Comparison of ENCODE assay signal across 10 mouse cellular contexts in the genomic region with DNA sequence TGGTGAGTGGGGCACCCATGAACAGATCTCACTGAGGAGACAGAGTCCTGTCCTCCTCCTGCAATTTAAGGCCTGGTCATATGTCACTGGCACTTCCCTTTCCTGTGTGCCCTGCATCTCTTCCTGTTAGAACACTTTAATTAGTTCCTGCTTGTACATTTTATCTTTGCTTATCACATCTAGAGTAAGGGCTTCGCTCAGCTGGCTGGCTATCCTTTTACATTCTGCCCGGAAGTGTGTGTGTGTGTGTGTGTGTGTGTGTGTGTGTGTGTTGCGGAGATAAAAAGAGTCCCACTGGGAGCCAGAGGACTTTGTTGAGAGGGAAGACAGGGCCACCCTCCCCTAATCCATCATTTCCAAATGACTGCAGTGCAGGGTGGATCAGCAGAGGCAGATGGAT.
DNase-seq lines count a peak whose midpoint lies in the region; ATAC-seq lines count a peak whose summit lies in the region.
"Had no signal": no experiment of that assay in that cellular context is flagged by ENCODE, and none has a peak within 500 bp of the region (broad histone marks: within the 10 kb centered on the region; RNA-seq: fewer than 3 reads in every experiment).

No protein-coding gene starts in this region.

- ATAC-seq in hindbrain, embryonic 11.5 days (ENCODE audit: low FRiP score), result no peak
- no peak for ATAC-seq in hindbrain, embryonic 14.5 days (ENCODE audit: low FRiP score)
- no peak for ATAC-seq in forebrain, embryonic 11.5 days (replicated peaks; ENCODE audit: low FRiP score)

- H3K27ac ChIP-seq in hindbrain, embryonic 11.5 days (ENCODE audit: low read depth, low read length), result no peak overlapping the region
- H3K27ac ChIP-seq in hindbrain, embryonic 14.5 days, result no peak overlapping the region
- H3K27ac ChIP-seq in embryonic facial prominence, embryonic 10.5 days (replicated peaks), result 0 out of 2 replicates have a peak overlapping the region, but pooled peaks have one; percentile 10
- H3K27ac ChIP-seq in forebrain, embryonic 11.5 days (ENCODE audit: low read depth, low read length), result no peak overlapping the region

- H3K27me3 ChIP-seq in hindbrain, embryonic 11.5 days (ENCODE audit: control insufficient read depth, insufficient read depth, low read length), result no peaks in the 10 kb centered on the region
- no peaks in the 10 kb centered on the region for H3K27me3 ChIP-seq in hindbrain, embryonic 14.5 days (ENCODE audit: control insufficient read depth, insufficient read depth, low read length)
- H3K27me3 ChIP-seq in embryonic facial prominence, embryonic 10.5 days (replicated peaks; ENCODE audit: low read depth, poor library complexity, severe bottlenecking), result no peaks in the 10 kb centered on the region
- no peaks in the 10 kb centered on the region for H3K27me3 ChIP-seq in forebrain, embryonic 11.5 days (ENCODE audit: control insufficient read depth, insufficient read depth, low read length)

- H3K9me3 ChIP-seq in hindbrain, embryonic 11.5 days (ENCODE audit: control insufficient read depth, low read length), result no peaks in the 10 kb centered on the region
- H3K9me3 ChIP-seq in hindbrain, embryonic 14.5 days (ENCODE audit: control insufficient read depth, low read length), result no peaks in the 10 kb centered on the region
- H3K9me3 ChIP-seq in embryonic facial prominence, embryonic 10.5 days, result no peaks in the 10 kb centered on the region
- no peaks in the 10 kb centered on the region for H3K9me3 ChIP-seq in forebrain, embryonic 11.5 days (ENCODE audit: control insufficient read depth, low read length)

- no peaks in the 10 kb centered on the region for H3K36me3 ChIP-seq in hindbrain, embryonic 11.5 days (ENCODE audit: control insufficient read depth, insufficient read depth, low read length)
- no peaks in the 10 kb centered on the region for H3K36me3 ChIP-seq in hindbrain, embryonic 14.5 days (replicated peaks; ENCODE audit: control insufficient read depth, insufficient read depth)
- H3K36me3 ChIP-seq in embryonic facial prominence, embryonic 10.5 days (replicated peaks), result no peaks in the 10 kb centered on the region
- H3K36me3 ChIP-seq in forebrain, embryonic 11.5 days (ENCODE audit: control insufficient read depth, insufficient read depth, low read length), result no peaks in the 10 kb centered on the region

- no peaks in the 10 kb centered on the region for H3K4me1 ChIP-seq in hindbrain, embryonic 11.5 days (replicated peaks; ENCODE audit: control insufficient read depth, insufficient read depth, low read length)
- 0 out of 2 replicates have a peak, but pooled peaks cover 4% of the 10 kb centered on the region for H3K4me1 ChIP-seq in hindbrain, embryonic 14.5 days (replicated peaks; ENCODE audit: control insufficient read depth, insufficient read depth, low read length)
- H3K4me1 ChIP-seq in embryonic facial prominence, embryonic 10.5 days, result peaks cover 20% of the 10 kb centered on the region
- no peaks in the 10 kb centered on the region for H3K4me1 ChIP-seq in forebrain, embryonic 11.5 days (replicated peaks; ENCODE audit: control insufficient read depth, insufficient read depth, low read length)

- WGBS in hindbrain, embryonic 11.5 days, result 49% methylated on average over 3 of the region's 3 CpGs
- WGBS in hindbrain, embryonic 14.5 days, result 30% methylated on average over 3 of the region's 3 CpGs
- WGBS in embryonic facial prominence, embryonic 10.5 days, result 63% methylated on average over 3 of the region's 3 CpGs
- 60% methylated on average over 3 of the region's 3 CpGs for WGBS in forebrain, embryonic 11.5 days

- H3K9ac ChIP-seq in hindbrain, embryonic 11.5 days (ENCODE audit: low read depth, low read length), result no peak overlapping the region
- no peak overlapping the region for H3K9ac ChIP-seq in hindbrain, embryonic 14.5 days
- H3K9ac ChIP-seq in forebrain, embryonic 11.5 days (ENCODE audit: low read length), result no peak overlapping the region

- DNase-seq in hindbrain, embryonic 11.5 days (ENCODE audit: low spot score), result peak; percentile 34
- no peak for DNase-seq in hindbrain, embryonic 14.5 days (ENCODE audit: low spot score)
- peak; percentile 55 for DNase-seq in A20 (ENCODE audit: low read depth, low spot score)
- DNase-seq in embryonic facial prominence, embryonic 10.5 days (ENCODE audit: low spot score), result no peak
- peak; percentile 70 for DNase-seq in lung, postnatal 36 days
- DNase-seq in forebrain, embryonic 11.5 days (ENCODE audit: low spot score), result no peak
- no peak for DNase-seq in adipocyte (ENCODE audit: low spot score)
- DNase-seq in yolk sac, embryonic 10.5 days (ENCODE audit: low spot score), result no peak
- DNase-seq: adrenal gland, adult 8-10 months had no signal

- no peak overlapping the region for H3K4me3 ChIP-seq in hindbrain, embryonic 11.5 days (ENCODE audit: low read depth, low read length)
- no peak overlapping the region for H3K4me3 ChIP-seq in hindbrain, embryonic 14.5 days (replicated peaks; ENCODE audit: low read length)
- no peak overlapping the region for H3K4me3 ChIP-seq in embryonic facial prominence, embryonic 10.5 days
- H3K4me3 ChIP-seq in forebrain, embryonic 11.5 days (ENCODE audit: low read depth, low read length), result no peak overlapping the region
- H3K4me3 ChIP-seq: myocyte had no signal

- H3K4me2 ChIP-seq in hindbrain, embryonic 11.5 days (replicated peaks; ENCODE audit: low read depth, low read length), result no peak overlapping the region
- no peak overlapping the region for H3K4me2 ChIP-seq in hindbrain, embryonic 14.5 days (replicated peaks)
- no peak overlapping the region for H3K4me2 ChIP-seq in forebrain, embryonic 11.5 days (ENCODE audit: low read depth, low read length, severe bottlenecking)

Comparison
In these comparisons a context has a peak if more than half of its experiments do, and no peak if none do; other contexts are left out.
1. DNase-seq: peak in hindbrain, embryonic 11.5 days (single experiment), A20 (single experiment) and lung, postnatal 36 days (single experiment); none in hindbrain, embryonic 14.5 days (single experiment), embryonic facial prominence, embryonic 10.5 days (single experiment), forebrain, embryonic 11.5 days (single experiment), adipocyte (single experiment) and yolk sac, embryonic 10.5 days (single experiment).